Mouse (Mus musculus): Measurements from ENCODE around the gene Gtpbp10.

GRCm38 (mm10) chr5:5559079-5559740 lies at the start of gene Gtpbp10:
- TF ChIP-seq POLR2A (IDR thresholded peaks at IDR 0.05; ENCODE audit: low read depth, low read length) = peak; percentile 94
- no peak; the same call in 1 of the 2 replicates for TF ChIP-seq CTCF (IDR thresholded peaks at IDR 0.05; ENCODE audit: borderline replicate concordance, insufficient read depth, low read length)
